Mouse (Mus musculus): ENCODE measurements around the gene Zc3h12a.

GRCm38 (mm10) chr4:125097412-125097811 is 30.2 kb downstream of the Zc3h12a start:
- TF ChIP-seq TAL1 (IDR thresholded peaks at IDR 0.05; ENCODE audit: low read length) = no peak
- no peak for TF ChIP-seq GATA1 (IDR thresholded peaks at IDR 0.05; ENCODE audit: low read length)
